In the genomic region with DNA sequence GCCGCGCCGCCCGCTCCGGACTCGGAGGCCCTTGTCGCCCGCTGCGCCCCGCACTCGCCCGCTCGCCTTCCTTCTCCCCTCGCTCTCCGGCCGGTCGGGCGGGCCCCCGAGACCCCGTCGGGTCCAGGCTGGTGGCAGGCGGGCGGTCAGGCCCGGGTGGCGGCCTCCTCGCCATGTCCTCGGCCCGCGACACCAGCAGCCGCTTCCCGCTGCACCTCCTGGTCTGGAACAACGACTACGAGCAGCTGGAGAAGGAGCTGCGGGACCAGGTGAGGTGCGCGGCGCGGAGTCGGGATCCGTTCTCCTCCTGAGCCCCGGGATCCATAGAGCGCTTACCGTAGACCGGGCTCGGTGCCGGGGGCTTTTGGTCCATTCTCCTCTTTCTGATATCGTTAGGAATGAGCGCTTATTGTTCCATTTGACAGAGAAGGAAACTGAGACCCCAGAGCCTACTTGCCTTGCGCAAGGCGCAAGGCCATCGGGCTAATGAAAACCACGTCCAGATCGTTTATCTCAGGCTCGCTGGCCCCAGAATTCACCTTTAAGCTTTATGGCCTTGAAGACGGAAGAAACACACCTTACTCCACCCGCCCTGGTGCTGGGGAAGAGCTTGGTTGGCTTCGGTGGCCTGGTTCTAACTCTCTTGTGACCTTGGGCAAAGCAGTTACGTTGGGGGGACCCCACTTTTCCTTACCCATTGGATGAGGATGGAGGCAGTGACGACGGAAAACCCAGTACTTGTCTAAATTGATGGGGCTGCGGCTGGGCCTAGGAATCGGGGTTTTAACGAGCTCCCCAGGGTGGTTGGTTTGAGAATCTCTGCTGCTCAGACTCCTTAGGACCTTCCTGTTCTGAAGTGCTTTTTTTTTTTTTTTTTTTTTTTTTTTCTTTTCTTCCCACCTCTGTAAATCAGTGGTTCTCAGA, we compare ENCODE assay signal across 8 mouse cellular contexts. TPM values are rescaled to one million over a fixed set of nuclear protein-coding genes. Genes with fewer than 3 reads are reported as not detected.
A peak's percentile ranks its signal among the peaks of the same experiment; 100 is the strongest.
DNase-seq lines count a peak whose midpoint lies in the region; ATAC-seq lines count a peak whose summit lies in the region.

A gene (minus strand): TSS at position 462 of the 924 bp plus-strand sequence.

- peak within 1 kb of the TSS; percentile 80 for H3K4me2 ChIP-seq in limb, embryonic 15.5 days
- H3K4me2 ChIP-seq in neural tube, embryonic 11.5 days (ENCODE audit: low read depth) = peak within 1 kb of the TSS; percentile 87

- H3K4me1 ChIP-seq in brown adipose tissue, adult 24 weeks (ENCODE audit: control insufficient read depth, insufficient read depth, insufficient read length, low read length) = peaks cover 19% of the 10 kb centered on the region
- H3K4me1 ChIP-seq in limb, embryonic 15.5 days = peaks cover 29% of the 10 kb centered on the region
- H3K4me1 ChIP-seq in neural tube, embryonic 11.5 days (ENCODE audit: control insufficient read depth, insufficient read depth, low read length) = peaks cover 22% of the 10 kb centered on the region

- peak; percentile 58 for DNase-seq in 3T3-L1 (ENCODE audit: low read depth, low spot score)
- DNase-seq in CD4-positive helper T cell, adult 2 months (ENCODE audit: low read depth, low spot score) = peak; percentile 36
- no peak for DNase-seq in gastrocnemius, postnatal 36 days
- DNase-seq in induced T-regulatory cell, adult 2 months (ENCODE audit: low read depth) = peak; percentile 57
- DNase-seq in neural tube, embryonic 11.5 days (ENCODE audit: low spot score) = peak; percentile 27
- DNase-seq in urinary bladder, adult 18-20 months (ENCODE audit: low spot score in 2 of 2) = no peak

- intact Hi-C loops in gastrocnemius, postnatal 36 days (cut with DNase I) = no loop called here

- H3K9me3 ChIP-seq in limb, embryonic 15.5 days = no peaks in the 10 kb centered on the region
- no peaks in the 10 kb centered on the region for H3K9me3 ChIP-seq in neural tube, embryonic 11.5 days (ENCODE audit: control insufficient read depth, low read length)

- peak within 1 kb of the TSS; percentile 98 for H3K27ac ChIP-seq in brown adipose tissue, adult 24 weeks (replicated peaks; ENCODE audit: low read depth, low read length)
- H3K27ac ChIP-seq in limb, embryonic 15.5 days = peak within 1 kb of the TSS; percentile 96
- peak within 1 kb of the TSS; percentile 88 for H3K27ac ChIP-seq in neural tube, embryonic 11.5 days (ENCODE audit: low read depth, low read length)

- 0 out of 2 replicates have a peak, but pooled peaks cover 3% of the 10 kb centered on the region for H3K36me3 ChIP-seq in limb, embryonic 15.5 days
- no peaks in the 10 kb centered on the region for H3K36me3 ChIP-seq in neural tube, embryonic 11.5 days (ENCODE audit: control insufficient read depth, insufficient read depth, low read length)

- H3K9ac ChIP-seq in limb, embryonic 15.5 days = peak within 1 kb of the TSS; percentile 85
- peak within 1 kb of the TSS; percentile 93 for H3K9ac ChIP-seq in neural tube, embryonic 11.5 days (ENCODE audit: low read length)

- no peaks in the 10 kb centered on the region for H3K27me3 ChIP-seq in limb, embryonic 15.5 days
- H3K27me3 ChIP-seq in neural tube, embryonic 11.5 days (ENCODE audit: control insufficient read depth, insufficient read depth, low read length) = no peaks in the 10 kb centered on the region

- H3K4me3 ChIP-seq in brown adipose tissue, adult 24 weeks (ENCODE audit: insufficient read depth, low read depth, low read length) = peak within 1 kb of the TSS; percentile 69
- H3K4me3 ChIP-seq in limb, embryonic 15.5 days = peak within 1 kb of the TSS; percentile 99
- H3K4me3 ChIP-seq in neural tube, embryonic 11.5 days (ENCODE audit: low read depth, low read length) = peak within 1 kb of the TSS; percentile 99

- ATAC-seq in limb, embryonic 15.5 days (ENCODE audit: insufficient number of reproducible peaks, low FRiP score, low TSS enrichment, low read depth) = no peak
- ATAC-seq in neural tube, embryonic 11.5 days (ENCODE audit: insufficient read depth, low FRiP score, low TSS enrichment) = no peak

- WGBS in limb, embryonic 15.5 days = under 1% methylated on average over 45 of the region's 63 CpGs
- under 1% methylated on average over 51 of the region's 63 CpGs for WGBS in neural tube, embryonic 11.5 days

RNA-seq across cellular contexts. Expression of the gene that starts here (rescaled TPM):
- polyA plus RNA-seq in brown adipose tissue, adult 24 weeks (2012; ENCODE audit: insufficient read depth, insufficient read length, missing spikeins) = 15.1 and 17.6 TPM in 2 replicates
- total RNA-seq in gastrocnemius, postnatal 36 days (2021) = 10 to 100 TPM; 15.9 to 17.4 TPM
- 44.9 and 47.8 TPM in 2 replicates for polyA plus RNA-seq in limb, embryonic 15.5 days (2015; fragmentation: Nextera tagmentation; extraction: Ambion mirVana)
- 35.1 and 46.9 TPM in 2 replicates for polyA plus RNA-seq in neural tube, embryonic 11.5 days (2014; fragmentation: Nextera tagmentation; extraction: Ambion mirVana)

Comparison
In these comparisons a context has a peak if more than half of its experiments do, and no peak if none do; other contexts are left out.
1. DNase-seq: peak in 3T3-L1 (single experiment), CD4-positive helper T cell, adult 2 months (single experiment), induced T-regulatory cell, adult 2 months (single experiment) and neural tube, embryonic 11.5 days (single experiment); none in gastrocnemius, postnatal 36 days (0 of 2) and urinary bladder, adult 18-20 months (0 of 2).
2. Peak in every context shown above with its lines, with median percentiles within 50 percentile points of each other: H3K27ac ChIP-seq and H3K4me3 ChIP-seq.